Comparison of ENCODE assay signal across 11 mouse cellular contexts in the genomic region with DNA sequence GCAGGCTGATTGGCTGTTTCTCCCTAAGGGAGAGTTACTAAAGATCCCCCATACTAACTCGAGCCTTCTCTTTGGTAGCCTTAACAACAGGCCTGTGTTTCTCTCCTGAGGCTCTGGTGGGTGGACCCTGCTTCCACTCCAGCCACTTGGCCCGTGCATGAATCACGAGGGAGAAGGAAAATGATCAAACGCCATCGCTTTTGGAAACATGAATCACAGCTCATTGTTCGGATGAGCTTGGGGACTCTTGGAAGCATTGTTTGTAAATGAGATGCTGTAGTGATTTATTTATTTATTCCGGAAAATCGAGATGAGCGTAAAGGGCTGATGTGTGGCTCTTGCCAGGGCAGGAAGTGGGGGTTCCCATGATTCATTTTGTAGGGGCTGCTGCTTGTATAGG. TPM values are rescaled to one million over a fixed set of nuclear protein-coding genes. Genes with fewer than 3 reads are reported as not detected.
DNase-seq lines count a peak whose midpoint lies in the region; ATAC-seq and TF ChIP-seq lines count a peak whose summit lies in the region.
"Had no signal": no experiment of that assay in that cellular context is flagged by ENCODE, and none has a peak within 500 bp of the region (broad histone marks: within the 10 kb centered on the region; RNA-seq: fewer than 3 reads in every experiment).

No protein-coding gene starts in this region.

- intact Hi-C loops in gastrocnemius, adult 2 months (cut with DNase I) = no loop called here

- ATAC-seq in lung, embryonic 14.5 days (ENCODE audit: insufficient read depth) = no peak
- no peak for ATAC-seq in kidney, embryonic 16.5 days (ENCODE audit: low FRiP score, low TSS enrichment)
- ATAC-seq in erythroblast, adult 5-6 weeks (replicated peaks; ENCODE audit: low FRiP score, poor library complexity, severe bottlenecking) = no peak
- ATAC-seq: intestine, embryonic 15.5 days; liver, embryonic 12.5 days had no signal

- peak overlapping the region; percentile 36 for H3K4me2 ChIP-seq in lung, embryonic 14.5 days
- H3K4me2 ChIP-seq in kidney, embryonic 16.5 days (replicated peaks; ENCODE audit: low read depth, low read length) = peak overlapping the region; percentile 76; the same call in 1 of the 2 replicates
- H3K4me2 ChIP-seq: embryonic facial prominence, embryonic 12.5 days; intestine, embryonic 15.5 days; liver, embryonic 12.5 days had no signal

- peaks cover 16% of the 10 kb centered on the region; the same call in 1 of the 2 replicates for H3K4me1 ChIP-seq in lung, embryonic 14.5 days (ENCODE audit: insufficient read depth)
- H3K4me1 ChIP-seq in kidney, embryonic 16.5 days (ENCODE audit: insufficient read depth, low read length) = peaks cover 76% of the 10 kb centered on the region

- H3K4me3 ChIP-seq in gastrocnemius, adult 2 months = peak overlapping the region; percentile 32
- H3K4me3 ChIP-seq in lung, embryonic 14.5 days (ENCODE audit: low read depth, low read length) = 0 out of 2 replicates have a peak overlapping the region, but pooled peaks have one; percentile 4
- H3K4me3 ChIP-seq in kidney, embryonic 16.5 days (ENCODE audit: low read length) = no peak overlapping the region
- H3K4me3 ChIP-seq: embryonic facial prominence, embryonic 12.5 days; intestine, embryonic 15.5 days; liver, embryonic 12.5 days had no signal

- H3K27ac ChIP-seq in gastrocnemius, adult 2 months = peak overlapping the region; percentile 62
- no peak overlapping the region for H3K27ac ChIP-seq in lung, embryonic 14.5 days (ENCODE audit: low read depth)
- H3K27ac ChIP-seq in kidney, embryonic 16.5 days (ENCODE audit: low read length) = no peak overlapping the region
- H3K27ac ChIP-seq: embryonic facial prominence, embryonic 12.5 days; intestine, embryonic 15.5 days; liver, embryonic 12.5 days had no signal

- TF ChIP-seq CTCF in gastrocnemius, adult 2 months (IDR thresholded peaks at IDR 0.05) = no peak
- no peak for TF ChIP-seq CTCF in lung, embryonic 14.5 days (IDR thresholded peaks at IDR 0.05; ENCODE audit: low read depth)

- H3K9ac ChIP-seq in lung, embryonic 14.5 days = no peak overlapping the region
- no peak overlapping the region for H3K9ac ChIP-seq in kidney, embryonic 16.5 days (replicated peaks; ENCODE audit: low read length)
- H3K9ac ChIP-seq: embryonic facial prominence, embryonic 12.5 days; intestine, embryonic 15.5 days; liver, embryonic 12.5 days had no signal

- 51% methylated on average over 9 of the region's 9 CpGs for WGBS in lung, embryonic 14.5 days
- WGBS in kidney, embryonic 16.5 days = 56% methylated on average over 9 of the region's 9 CpGs

- no peaks in the 10 kb centered on the region for H3K36me3 ChIP-seq in lung, embryonic 14.5 days (ENCODE audit: insufficient read depth)
- H3K36me3 ChIP-seq in kidney, embryonic 16.5 days (ENCODE audit: insufficient read depth, low read length) = no peaks in the 10 kb centered on the region
- H3K36me3 ChIP-seq: intestine, embryonic 15.5 days; liver, embryonic 12.5 days had no signal

- no peaks in the 10 kb centered on the region for H3K9me3 ChIP-seq in lung, embryonic 14.5 days (ENCODE audit: low read depth, low read length)
- no peaks in the 10 kb centered on the region for H3K9me3 ChIP-seq in kidney, embryonic 16.5 days (ENCODE audit: low read length)
- H3K9me3 ChIP-seq: embryonic facial prominence, embryonic 12.5 days; intestine, embryonic 15.5 days; liver, embryonic 12.5 days had no signal

- DNase-seq in gastrocnemius, adult 2 months = peak; percentile 34
- no peak for DNase-seq in gastrocnemius, postnatal 10 days
- peak; percentile 36 for DNase-seq in lung, embryonic 14.5 days
- no peak for DNase-seq in lung, postnatal 14 days
- no peak for DNase-seq in urinary bladder, postnatal 14 days (ENCODE audit: low spot score)
- DNase-seq in natural killer cell, adult 2 months (ENCODE audit: low spot score in 2 of 2) = no peak

- no peaks in the 10 kb centered on the region for H3K27me3 ChIP-seq in lung, embryonic 14.5 days (ENCODE audit: insufficient read depth, low read length)
- no peaks in the 10 kb centered on the region for H3K27me3 ChIP-seq in kidney, embryonic 16.5 days (ENCODE audit: insufficient read depth, low read length)
- H3K27me3 ChIP-seq: embryonic facial prominence, embryonic 12.5 days; intestine, embryonic 15.5 days had no signal

RNA-seq across cellular contexts. Expression of a gene that starts 3.5 kb away (rescaled TPM):
- total RNA-seq in gastrocnemius, adult 2 months (2021) = 1 to 10 TPM; 6.6 to 9.5 TPM
- total RNA-seq in gastrocnemius, postnatal 10 days (2021) = 10 to 100 TPM; 21.6 to 30.6 TPM
- 57.1 and 57.3 TPM in 2 replicates for polyA plus RNA-seq in lung, embryonic 14.5 days (2014; fragmentation: Nextera tagmentation; extraction: Ambion mirVana)
- polyA plus RNA-seq in kidney, embryonic 16.5 days (2015; fragmentation: Nextera tagmentation; extraction: Ambion mirVana) = 41.4 and 48.4 TPM in 2 replicates
- total RNA-seq in erythroblast, adult 5-6 weeks (2015; ENCODE audit: low replicate concordance) = 3.8 and 5.4 TPM in 2 replicates
- total RNA-seq in erythroblast, adult 5-6 weeks (2017; ENCODE audit: low replicate concordance) = 2.4 and 3.1 TPM in 2 replicates

Comparison
In these comparisons a context has a peak if more than half of its experiments do, and no peak if none do; other contexts are left out.
1. DNase-seq: peak in gastrocnemius, adult 2 months (single experiment) and lung, embryonic 14.5 days (single experiment); none in gastrocnemius, postnatal 10 days (single experiment), lung, postnatal 14 days (single experiment), urinary bladder, postnatal 14 days (single experiment) and natural killer cell, adult 2 months (0 of 2).